Mouse (Mus musculus): ENCODE data around the gene E330021D16Rik.

DNA sequence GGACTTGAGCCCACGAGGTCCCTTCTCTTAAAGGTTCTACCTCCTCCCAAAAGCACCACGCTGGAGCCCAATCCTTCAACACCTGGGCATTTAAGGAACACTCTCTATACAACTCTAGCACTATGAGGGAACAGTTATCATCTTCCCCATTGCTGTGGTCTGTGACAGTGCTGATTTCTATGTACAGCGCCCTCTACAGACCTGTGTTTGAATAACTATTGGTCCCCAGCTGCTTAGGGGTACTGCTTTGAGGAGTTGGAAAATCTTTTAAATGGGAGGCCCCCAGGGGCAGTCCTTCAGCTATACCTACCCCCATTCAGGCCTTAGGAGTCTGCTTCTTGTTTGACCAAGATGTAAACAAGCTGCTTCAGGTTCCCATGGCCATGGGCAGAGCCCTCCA lies 5.7 kb upstream of the E330021D16Rik start:
- no peak for TF ChIP-seq CTCF (IDR thresholded peaks at IDR 0.05; ENCODE audit: low read depth, low read length)
- no peak for TF ChIP-seq GATA1 (IDR thresholded peaks at IDR 0.05; ENCODE audit: borderline replicate concordance, low read length)
- no peak for TF ChIP-seq TAL1 (conservative IDR thresholded peaks at IDR 0.05; ENCODE audit: low read depth, low read length)
- no peak for TF ChIP-seq POLR2AphosphoS5 (IDR thresholded peaks at IDR 0.05; ENCODE audit: insufficient replicate concordance, low read depth, low read length)

All from G1E (cell line).